Comparison of ENCODE assay signal across 9 mouse cellular contexts in the genomic region with DNA sequence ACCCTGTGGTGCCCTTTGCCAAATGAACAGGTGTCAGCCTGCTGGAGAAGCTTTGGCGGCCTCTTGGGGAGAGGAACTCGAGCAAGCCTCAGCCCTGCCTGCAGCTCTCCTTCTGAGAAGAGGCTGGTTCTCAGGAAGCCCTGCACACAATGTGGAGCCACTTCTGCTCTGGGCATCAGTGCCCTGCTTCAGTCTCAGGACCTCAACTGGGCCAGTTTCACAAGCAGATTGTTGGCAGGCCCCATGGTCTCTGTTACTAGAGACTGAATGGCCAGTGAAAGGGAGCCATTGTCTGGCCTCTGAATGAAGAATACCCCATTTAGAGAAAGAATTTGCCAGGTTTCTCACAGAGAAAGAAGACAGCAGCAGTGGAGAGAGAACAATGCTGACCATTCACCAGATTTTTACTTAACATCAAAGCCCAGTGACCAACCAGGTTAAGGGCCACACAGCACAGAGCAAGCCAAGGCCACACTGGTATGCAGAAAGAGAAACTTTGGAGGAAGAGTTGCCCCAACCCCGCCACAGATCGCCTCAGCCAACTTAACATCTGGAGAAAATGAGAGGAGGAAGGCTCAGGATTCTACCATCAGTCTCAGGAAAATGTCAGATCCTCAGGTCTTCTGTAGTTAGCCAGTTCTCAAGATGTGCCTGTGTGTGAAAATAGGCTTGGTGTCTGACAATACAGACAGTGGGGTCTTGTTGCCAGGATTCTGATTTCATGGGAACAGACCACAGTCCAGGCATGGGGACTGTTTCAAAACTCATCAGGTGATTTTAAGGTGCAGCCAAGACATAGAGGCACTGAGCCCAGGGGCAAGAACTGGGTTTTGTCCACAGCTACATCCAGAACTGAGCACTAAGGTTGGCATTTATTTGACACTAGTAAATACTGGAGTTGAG. TPM values are rescaled to one million over a fixed set of nuclear protein-coding genes. Genes with fewer than 3 reads are reported as not detected.
DNase-seq lines count a peak whose midpoint lies in the region; ATAC-seq lines count a peak whose summit lies in the region.
"Had no signal": no experiment of that assay in that cellular context is flagged by ENCODE, and none has a peak within 500 bp of the region (broad histone marks: within the 10 kb centered on the region; RNA-seq: fewer than 3 reads in every experiment).

No protein-coding gene starts in this region.

- no peak overlapping the region for H3K4me3 ChIP-seq in hindbrain, embryonic 10.5 days
- no peak overlapping the region for H3K4me3 ChIP-seq in liver, embryonic 12.5 days
- H3K4me3 ChIP-seq: embryonic facial prominence, embryonic 13.5 days had no signal

- DNase-seq in brain, adult 2 months (ENCODE audit: low read depth, low spot score): peak; percentile 84
- DNase-seq in cerebellum, postnatal 25 days: peak; percentile 33 to 59
- DNase-seq in hindbrain, embryonic 10.5 days (ENCODE audit: low spot score): peak; percentile 35
- peak; percentile 58 for DNase-seq in left cerebral cortex, postnatal 4 days
- no peak for DNase-seq in spleen, postnatal 14 days (ENCODE audit: low spot score in 2 of 2)
- no peak for DNase-seq in urinary bladder, postnatal 4 days (ENCODE audit: low spot score in 2 of 2)
- no peak for DNase-seq in urinary bladder, postnatal 25 days (ENCODE audit: low spot score)

- WGBS in hindbrain, embryonic 10.5 days: 29% methylated on average over 4 of the region's 4 CpGs
- 48% methylated on average over 4 of the region's 4 CpGs for WGBS in liver, embryonic 12.5 days (ENCODE audit: insufficient replicate concordance)

- no peaks in the 10 kb centered on the region for H3K36me3 ChIP-seq in hindbrain, embryonic 10.5 days
- H3K36me3 ChIP-seq in liver, embryonic 12.5 days: no peaks in the 10 kb centered on the region
- H3K36me3 ChIP-seq: embryonic facial prominence, embryonic 13.5 days had no signal

- no peak overlapping the region for H3K9ac ChIP-seq in liver, embryonic 12.5 days
- H3K9ac ChIP-seq: embryonic facial prominence, embryonic 13.5 days had no signal

- no peaks in the 10 kb centered on the region for H3K27me3 ChIP-seq in hindbrain, embryonic 10.5 days (ENCODE audit: insufficient read depth, poor library complexity, severe bottlenecking)
- no peaks in the 10 kb centered on the region for H3K27me3 ChIP-seq in liver, embryonic 12.5 days (replicated peaks)
- H3K27me3 ChIP-seq: embryonic facial prominence, embryonic 13.5 days had no signal

- H3K4me2 ChIP-seq in liver, embryonic 12.5 days: no peak overlapping the region
- H3K4me2 ChIP-seq: embryonic facial prominence, embryonic 13.5 days had no signal

- H3K27ac ChIP-seq in hindbrain, embryonic 10.5 days: peak overlapping the region; percentile 85
- H3K27ac ChIP-seq in liver, embryonic 12.5 days: no peak overlapping the region
- H3K27ac ChIP-seq: embryonic facial prominence, embryonic 13.5 days had no signal

- no peak for ATAC-seq in liver, embryonic 12.5 days

- intact Hi-C loops in left cerebral cortex, postnatal 4 days (cut with DNase I): no loop called here

- peaks cover 20% of the 10 kb centered on the region for H3K4me1 ChIP-seq in hindbrain, embryonic 10.5 days (replicated peaks)
- H3K4me1 ChIP-seq in liver, embryonic 12.5 days: no peaks in the 10 kb centered on the region
- H3K4me1 ChIP-seq: embryonic facial prominence, embryonic 13.5 days had no signal

- peaks cover 4% of the 10 kb centered on the region; the same call in 1 of the 2 replicates for H3K9me3 ChIP-seq in hindbrain, embryonic 10.5 days
- no peaks in the 10 kb centered on the region for H3K9me3 ChIP-seq in liver, embryonic 12.5 days (replicated peaks)
- H3K9me3 ChIP-seq: embryonic facial prominence, embryonic 13.5 days had no signal

RNA-seq across cellular contexts. Expression of gene Elf5, which starts 21.2 kb away (rescaled TPM):
- 0.07 TPM in 1 of 2 replicates, not detected in the other for polyA plus RNA-seq in hindbrain, embryonic 10.5 days (2016; fragmentation: Nextera tagmentation; extraction: Ambion mirVana)
- total RNA-seq in left cerebral cortex, postnatal 4 days (2021): under 1 TPM; 0.24 to 0.50 TPM
- 0.06 TPM in 1 of 2 replicates, not detected in the other for polyA plus RNA-seq in liver, embryonic 12.5 days (2016; fragmentation: Nextera tagmentation; extraction: Ambion mirVana)

Comparison
In these comparisons a context has a peak if more than half of its experiments do, and no peak if none do; other contexts are left out.
1. DNase-seq: peak in brain, adult 2 months (single experiment), cerebellum, postnatal 25 days (2 of 2), hindbrain, embryonic 10.5 days (single experiment) and left cerebral cortex, postnatal 4 days (single experiment); none in spleen, postnatal 14 days (0 of 2), urinary bladder, postnatal 4 days (0 of 2) and urinary bladder, postnatal 25 days (single experiment).